Mouse (Mus musculus): ENCODE results near the gene Cd40lg. TPM values are rescaled to one million over a fixed set of nuclear protein-coding genes. Genes with fewer than 3 reads are reported as not detected.

The Cd40lg gene
- polyA plus RNA-seq, 1 experiment, result not detected

DNA sequence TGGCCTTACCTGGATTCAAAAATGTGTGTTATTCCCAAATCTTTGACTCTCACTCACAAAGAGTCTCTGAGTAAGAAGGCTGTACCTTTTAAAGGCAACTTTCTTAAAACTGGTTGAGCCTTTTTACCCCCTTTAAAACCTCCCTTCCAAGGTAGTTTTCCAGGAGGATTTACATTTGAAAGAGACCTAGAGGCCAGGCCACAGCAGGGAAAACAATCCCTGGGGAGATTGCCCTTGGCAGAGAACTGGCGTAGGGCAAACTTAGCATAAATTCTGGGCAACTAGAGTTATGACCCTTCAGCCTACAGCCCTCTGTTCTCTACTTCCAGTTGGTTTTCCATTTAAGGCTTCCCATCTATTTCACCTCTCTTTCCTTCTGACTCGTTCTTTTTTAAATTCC, 13.9 kb upstream of the Cd40lg start:
- Histone ChIP-seq H3K4me3 (replicated peaks; ENCODE audit: control insufficient read depth, low read depth, low read length) (no peak overlapping the region), H3K4me1 (ENCODE audit: control insufficient read depth, insufficient read depth, low read length) (no peaks in the 10 kb centered on the region; the same call in 1 of the 2 replicates), H3K27ac (ENCODE audit: control insufficient read depth, insufficient read depth, low read depth, low read length, poor library complexity) (no peak overlapping the region)
- no peak for TF ChIP-seq CTCF (IDR thresholded peaks at IDR 0.05; ENCODE audit: control insufficient read depth, insufficient read depth, low read length)
- TF ChIP-seq POLR2A (IDR thresholded peaks at IDR 0.05; ENCODE audit: borderline replicate concordance, control insufficient read depth, low read depth, low read length), result no peak
- WGBS, result 60% methylated on average over 2 of the region's 2 CpGs

GRCm38 (mm10) chrX:57200397-57200796, 11.5 kb upstream of the Cd40lg start:
- Histone ChIP-seq H3K4me3 (replicated peaks; ENCODE audit: control insufficient read depth, low read depth, low read length) (no peak overlapping the region), H3K4me1 (ENCODE audit: control insufficient read depth, insufficient read depth, low read length) (no peaks in the 10 kb centered on the region; the same call in 1 of the 2 replicates), H3K27ac (ENCODE audit: control insufficient read depth, insufficient read depth, low read depth, low read length, poor library complexity) (no peak overlapping the region)
- 70% methylated on average over 2 of the region's 2 CpGs for WGBS
- no peak for TF ChIP-seq CTCF (IDR thresholded peaks at IDR 0.05; ENCODE audit: control insufficient read depth, insufficient read depth, low read length)
- TF ChIP-seq POLR2A (IDR thresholded peaks at IDR 0.05; ENCODE audit: borderline replicate concordance, control insufficient read depth, low read depth, low read length), result no peak

DNA sequence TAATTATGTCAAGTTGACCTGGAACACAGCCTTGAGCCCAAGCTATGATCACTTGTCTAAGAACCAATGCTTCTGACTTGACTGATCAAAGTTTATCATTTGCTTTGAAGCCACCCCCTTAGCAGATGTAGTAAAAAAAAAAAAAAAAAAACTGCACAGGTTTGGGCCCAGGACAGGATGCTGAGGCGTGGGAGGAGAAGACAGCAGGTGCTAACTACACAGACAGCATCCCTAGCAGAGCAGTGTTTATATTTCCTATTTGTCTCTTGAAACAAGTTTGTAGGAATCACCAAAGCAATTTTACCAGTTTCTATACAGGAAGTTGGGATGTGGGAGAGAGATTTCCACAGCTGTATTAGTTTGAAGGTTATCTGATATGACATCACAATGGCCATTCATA, 1.4 kb upstream of the Cd40lg start:
- no peak overlapping the region for H3K4me3 ChIP-seq (replicated peaks; ENCODE audit: control insufficient read depth, low read depth, low read length)
- WGBS, result 71% methylated on average over 1 of the region's 1 CpGs
- no peaks in the 10 kb centered on the region for H3K4me1 ChIP-seq (ENCODE audit: control insufficient read depth, insufficient read depth, low read length)
- no peak overlapping the region for H3K27ac ChIP-seq (ENCODE audit: control insufficient read depth, insufficient read depth, low read depth, low read length, poor library complexity)
- TF ChIP-seq CTCF (IDR thresholded peaks at IDR 0.05; ENCODE audit: control insufficient read depth, insufficient read depth, low read length) (no peak), POLR2A (IDR thresholded peaks at IDR 0.05; ENCODE audit: borderline replicate concordance, control insufficient read depth, low read depth, low read length) (no peak)

GRCm38 (mm10) chrX:57212862-57213261, 919 bp downstream of the Cd40lg start:
- TF ChIP-seq POLR2A (IDR thresholded peaks at IDR 0.05; ENCODE audit: borderline replicate concordance, control insufficient read depth, low read depth, low read length), result no peak
- TF ChIP-seq CTCF (IDR thresholded peaks at IDR 0.05; ENCODE audit: control insufficient read depth, insufficient read depth, low read length), result no peak
- WGBS, result 71% methylated on average over 3 of the region's 3 CpGs

DNA sequence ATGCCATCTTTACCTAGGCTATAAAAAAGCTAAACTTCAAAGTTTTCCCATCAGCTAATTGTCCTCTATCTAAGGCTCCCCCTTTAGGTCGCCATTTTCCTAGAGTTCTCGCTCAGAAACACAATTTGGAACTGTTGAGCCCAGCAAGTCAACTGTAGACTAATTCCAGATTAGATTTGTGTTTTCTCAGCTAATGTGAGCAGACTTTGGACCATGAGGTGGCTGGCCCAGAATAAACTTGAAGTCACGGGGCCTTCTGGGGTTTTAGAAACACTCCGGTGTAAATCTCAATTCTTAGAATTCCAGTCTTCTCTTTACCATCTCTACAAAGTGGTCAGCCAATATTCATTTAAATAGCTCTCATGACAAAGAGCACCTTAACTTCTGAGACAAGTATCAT, 3.6 kb downstream of the Cd40lg start:
- TF ChIP-seq POLR2A (IDR thresholded peaks at IDR 0.05; ENCODE audit: borderline replicate concordance, control insufficient read depth, low read depth, low read length) (no peak), CTCF (IDR thresholded peaks at IDR 0.05; ENCODE audit: control insufficient read depth, insufficient read depth, low read length) (no peak)
- H3K4me3 ChIP-seq (replicated peaks; ENCODE audit: control insufficient read depth, low read depth, low read length), result no peak overlapping the region
- 89% methylated on average over 4 of the region's 4 CpGs for WGBS
- H3K4me1 ChIP-seq (ENCODE audit: control insufficient read depth, insufficient read depth, low read length), result no peaks in the 10 kb centered on the region
- H3K27ac ChIP-seq (ENCODE audit: control insufficient read depth, insufficient read depth, low read depth, low read length, poor library complexity), result no peak overlapping the region

More at GRCm38 (mm10) chrX:57212862-57213261, 919 bp downstream of the Cd40lg start:
- H3K4me1 ChIP-seq (ENCODE audit: control insufficient read depth, insufficient read depth, low read length), result no peaks in the 10 kb centered on the region
- no peak overlapping the region for H3K27ac ChIP-seq (ENCODE audit: control insufficient read depth, insufficient read depth, low read depth, low read length, poor library complexity)
- H3K4me3 ChIP-seq (replicated peaks; ENCODE audit: control insufficient read depth, low read depth, low read length), result no peak overlapping the region

DNA sequence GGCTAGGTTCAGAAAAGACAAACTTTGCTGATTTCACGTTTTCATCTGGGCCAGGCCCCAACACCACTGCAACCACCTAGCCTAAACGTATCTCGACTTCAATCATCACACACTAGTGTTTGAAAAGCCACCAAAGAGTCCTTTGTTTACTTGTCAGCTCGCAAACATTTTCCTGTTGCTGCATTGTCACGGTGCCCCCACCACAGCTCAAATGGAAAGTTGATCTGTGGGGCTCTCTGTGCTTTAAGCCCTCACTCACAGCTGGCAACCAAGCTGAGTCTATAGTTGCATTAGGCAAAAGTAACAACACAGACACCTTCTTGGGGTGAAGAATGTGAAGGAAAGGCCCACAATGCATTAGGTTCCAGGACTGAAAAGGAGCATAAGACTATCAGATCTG, 4.3 kb downstream of the Cd40lg start:
- no peak for TF ChIP-seq CTCF (IDR thresholded peaks at IDR 0.05; ENCODE audit: control insufficient read depth, insufficient read depth, low read length)
- TF ChIP-seq POLR2A (IDR thresholded peaks at IDR 0.05; ENCODE audit: borderline replicate concordance, control insufficient read depth, low read depth, low read length), result no peak
- H3K4me3 ChIP-seq (replicated peaks; ENCODE audit: control insufficient read depth, low read depth, low read length), result no peak overlapping the region
- WGBS, result 77% methylated on average over 5 of the region's 5 CpGs
- no peaks in the 10 kb centered on the region for H3K4me1 ChIP-seq (ENCODE audit: control insufficient read depth, insufficient read depth, low read length)
- H3K27ac ChIP-seq (ENCODE audit: control insufficient read depth, insufficient read depth, low read depth, low read length, poor library complexity), result no peak overlapping the region

DNA sequence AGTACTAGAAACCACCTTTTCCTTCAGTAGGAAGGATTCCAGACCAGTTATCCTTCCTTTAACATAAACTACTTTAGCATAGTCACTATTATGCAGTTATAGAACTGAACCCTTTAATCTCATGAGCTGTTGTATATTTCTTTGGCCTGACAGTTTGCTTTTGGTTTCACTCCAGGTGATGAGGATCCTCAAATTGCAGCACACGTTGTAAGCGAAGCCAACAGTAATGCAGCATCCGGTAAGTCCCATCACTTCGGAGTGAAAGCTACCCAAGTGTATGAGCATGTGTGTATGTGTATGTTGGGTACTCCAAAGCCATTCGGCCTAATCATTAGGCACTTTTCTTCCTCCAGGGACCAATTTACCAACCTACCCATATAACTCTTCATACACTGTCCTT, 7.6 kb downstream of the Cd40lg start:
- 92% methylated on average over 5 of the region's 5 CpGs for WGBS
- TF ChIP-seq POLR2A (IDR thresholded peaks at IDR 0.05; ENCODE audit: borderline replicate concordance, control insufficient read depth, low read depth, low read length) (no peak), CTCF (IDR thresholded peaks at IDR 0.05; ENCODE audit: control insufficient read depth, insufficient read depth, low read length) (no peak)

DNA sequence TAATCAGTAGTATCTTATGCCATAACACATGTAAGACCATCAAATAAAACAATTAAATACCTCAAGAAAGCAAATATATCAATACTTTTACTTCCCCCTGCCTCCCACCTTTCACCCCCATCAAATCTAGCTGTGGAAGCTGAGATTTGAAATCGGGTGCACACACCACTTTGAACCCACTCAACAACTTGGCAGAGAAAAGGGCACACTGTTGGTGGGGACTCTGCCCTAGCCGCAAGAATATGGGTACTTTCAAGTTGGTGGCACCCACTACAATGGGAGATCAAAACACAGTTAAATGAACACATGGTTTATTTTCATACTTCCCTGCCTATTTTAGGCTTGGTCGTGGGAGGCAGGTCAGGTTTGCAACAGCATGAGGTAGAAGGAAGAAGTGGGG, 9.9 kb downstream of the Cd40lg start:
- H3K27ac ChIP-seq (ENCODE audit: control insufficient read depth, insufficient read depth, low read depth, low read length, poor library complexity), result no peak overlapping the region

More for the DNA sequence above, 7.6 kb downstream of the Cd40lg start:
- Histone ChIP-seq H3K4me3 (replicated peaks; ENCODE audit: control insufficient read depth, low read depth, low read length) (no peak overlapping the region), H3K4me1 (ENCODE audit: control insufficient read depth, insufficient read depth, low read length) (no peaks in the 10 kb centered on the region), H3K27ac (ENCODE audit: control insufficient read depth, insufficient read depth, low read depth, low read length, poor library complexity) (no peak overlapping the region)

GRCm38 (mm10) chrX:57223301-57223700, 11.4 kb downstream of the Cd40lg start:
- TF ChIP-seq CTCF (IDR thresholded peaks at IDR 0.05; ENCODE audit: control insufficient read depth, insufficient read depth, low read length) (no peak), POLR2A (IDR thresholded peaks at IDR 0.05; ENCODE audit: borderline replicate concordance, control insufficient read depth, low read depth, low read length) (no peak)
- no peaks in the 10 kb centered on the region; the same call in 1 of the 2 replicates for H3K4me1 ChIP-seq (ENCODE audit: control insufficient read depth, insufficient read depth, low read length)
- WGBS, result 81% methylated on average over 10 of the region's 10 CpGs
- H3K27ac ChIP-seq (ENCODE audit: control insufficient read depth, insufficient read depth, low read depth, low read length, poor library complexity), result no peak overlapping the region
- H3K4me3 ChIP-seq (replicated peaks; ENCODE audit: control insufficient read depth, low read depth, low read length), result no peak overlapping the region

More for the DNA sequence above, 9.9 kb downstream of the Cd40lg start:
- WGBS, result 53% methylated on average over 3 of the region's 3 CpGs
- Histone ChIP-seq H3K4me1 (ENCODE audit: control insufficient read depth, insufficient read depth, low read length) (no peaks in the 10 kb centered on the region), H3K4me3 (replicated peaks; ENCODE audit: control insufficient read depth, low read depth, low read length) (no peak overlapping the region)
- no peak for TF ChIP-seq CTCF (IDR thresholded peaks at IDR 0.05; ENCODE audit: control insufficient read depth, insufficient read depth, low read length)
- TF ChIP-seq POLR2A (IDR thresholded peaks at IDR 0.05; ENCODE audit: borderline replicate concordance, control insufficient read depth, low read depth, low read length), result no peak

Data from bone marrow, adult 2 months (tissue).